Mouse (Mus musculus): ENCODE measurements around the gene Gm45785.

Gm45785 gene

GRCm38 (mm10) chr7:140857550-140858505, 1.7 kb upstream of the Gm45785 start, which contains the start of gene Bet1l:
Bet1l (minus strand) TSS chr7:140857577.
- DNase-seq (ENCODE audit: low read depth, low spot score): peak; percentile 6

DNA sequence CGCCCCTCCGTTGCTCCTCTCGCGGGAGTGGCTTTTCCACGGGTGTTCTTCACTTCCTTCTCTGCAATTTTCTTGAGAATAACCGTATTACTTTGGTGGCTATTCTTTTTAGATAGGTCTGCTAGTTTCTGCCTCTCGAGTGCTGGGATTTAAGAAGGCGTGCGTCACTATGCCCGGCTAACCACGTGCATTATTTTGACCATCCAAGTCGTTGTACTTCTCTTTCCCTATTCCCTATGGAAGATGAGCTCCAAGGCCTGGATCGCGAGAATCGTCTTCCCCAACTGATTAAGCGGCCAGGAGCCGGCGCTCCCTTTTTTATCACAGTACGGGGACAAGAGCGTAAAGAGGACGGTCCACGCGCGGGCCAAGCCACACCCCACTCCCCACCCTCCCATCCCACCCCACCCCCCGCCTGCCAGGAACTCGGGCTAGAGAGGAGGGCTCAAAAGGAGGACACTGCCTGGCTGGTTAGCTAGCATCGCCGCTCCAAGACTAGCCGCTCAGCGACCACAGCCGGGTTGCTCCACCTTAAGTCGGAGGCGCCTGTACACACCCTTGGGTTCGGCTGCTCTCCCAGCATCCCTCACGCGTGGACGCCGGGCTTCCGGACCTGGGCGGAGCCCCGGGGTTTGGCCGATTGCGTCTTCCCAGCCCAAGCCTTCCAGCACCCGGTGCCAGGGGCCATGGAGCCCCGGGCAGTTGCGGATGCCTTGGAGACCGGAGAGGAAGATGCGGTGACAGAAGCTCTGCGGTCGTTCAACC, 836 bp upstream of the Gm45785 start, which contains the start of gene Ric8a:
Gene Ric8a, plus strand, starts transcription at position 173 of the 765 bp plus-strand sequence.
- peak; percentile 79 for DNase-seq (ENCODE audit: low read depth, low spot score)

DNA sequence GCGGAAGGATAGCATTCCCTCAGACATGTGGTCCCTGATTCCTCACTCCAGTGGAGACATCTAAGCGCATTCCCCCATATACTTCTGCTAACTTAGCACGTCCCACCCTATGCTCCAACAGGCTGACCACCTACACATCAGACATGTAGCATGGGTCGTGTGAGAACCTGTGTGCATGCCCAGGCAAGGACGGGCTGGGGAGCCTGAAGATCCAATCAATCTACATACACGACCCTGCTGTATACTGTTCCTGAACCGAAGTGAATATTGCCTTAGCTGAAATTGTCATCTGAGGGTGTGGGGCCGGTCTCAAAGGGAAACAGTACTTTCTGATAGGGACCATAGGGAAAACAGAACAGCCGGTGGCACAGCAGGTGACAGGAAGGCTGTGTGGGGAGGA, 950 bp downstream of the Gm45785 start:
- DNase-seq (ENCODE audit: low read depth, low spot score): no peak

DNA sequence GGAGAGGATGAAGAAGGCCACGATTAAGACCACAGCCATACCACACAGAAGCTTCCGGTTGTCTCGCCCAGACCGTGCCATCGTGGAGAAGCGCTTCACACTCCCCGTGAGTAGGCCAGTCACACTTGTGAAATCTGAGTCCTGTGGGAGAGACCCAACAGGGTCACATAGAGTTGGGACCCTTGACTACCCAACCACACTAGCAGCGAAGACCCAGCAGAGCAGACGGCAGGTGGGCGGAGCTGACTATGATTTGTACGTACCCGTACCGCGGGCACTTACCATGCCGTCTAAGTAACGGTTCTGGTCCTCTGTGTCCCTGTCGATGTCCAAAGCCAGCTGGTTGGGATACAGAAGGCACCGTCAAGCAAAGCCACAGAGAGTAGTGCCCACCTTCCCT, 1.6 kb downstream of the Gm45785 start:
- DNase-seq (ENCODE audit: low read depth, low spot score): no peak

GRCm38 (mm10) chr7:140853386-140853785, 2.7 kb downstream of the Gm45785 start:
- no peak for DNase-seq (ENCODE audit: low read depth, low spot score)

- DNase-seq (ENCODE audit: low read depth, low spot score): no peak
Observed at GRCm38 (mm10) chr7:140851916-140852315, 4.2 kb downstream of the Gm45785 start.

GRCm38 (mm10) chr7:140848591-140848990, 7.5 kb downstream of the Gm45785 start:
- no peak for DNase-seq (ENCODE audit: low read depth, low spot score)

- DNase-seq (ENCODE audit: low read depth, low spot score): no peak
Observed at GRCm38 (mm10) chr7:140847755-140848580, 8.2 kb downstream of the Gm45785 start, which contains the start of gene Odf3. Odf3 (plus strand) TSS chr7:140847805.

DNA sequence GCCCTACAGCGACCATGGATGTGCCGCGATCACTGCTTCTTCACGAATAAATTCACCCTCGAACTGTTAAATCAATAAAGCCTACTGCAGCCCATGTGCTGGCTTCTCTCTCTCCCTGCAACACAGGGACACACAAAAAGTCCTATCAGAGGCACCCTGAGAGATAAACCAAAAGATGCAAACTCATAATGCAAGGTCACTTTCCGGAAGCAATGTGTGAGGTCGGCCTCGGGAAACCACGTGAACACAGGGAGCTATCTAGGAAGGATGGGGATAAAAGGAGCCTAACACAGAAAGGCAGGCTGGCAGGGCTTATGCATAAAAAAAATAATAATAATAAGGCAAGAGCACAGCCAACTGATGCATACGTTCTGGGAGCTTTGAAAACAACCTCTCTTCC, 9.5 kb downstream of the Gm45785 start:
- no peak for DNase-seq (ENCODE audit: low read depth, low spot score)

DNA sequence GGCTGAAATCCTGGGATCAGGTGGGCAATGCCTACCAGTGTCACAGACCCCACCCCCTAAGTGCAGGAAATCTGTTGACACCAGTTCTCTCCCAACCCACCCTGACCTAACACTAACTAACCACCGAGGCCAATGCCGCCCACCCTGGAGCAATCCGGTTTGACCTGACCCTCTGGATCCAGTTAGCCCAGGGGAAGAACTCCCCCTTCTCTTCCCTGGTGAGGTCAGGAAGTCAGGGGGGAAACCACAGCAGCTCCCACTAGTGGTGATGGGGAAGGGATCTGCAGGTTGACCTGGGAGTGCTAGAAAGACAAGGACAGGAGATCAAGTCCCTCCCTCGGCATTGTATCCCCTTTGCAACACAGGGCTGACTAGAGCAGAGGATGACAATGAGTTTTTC, 10.4 kb downstream of the Gm45785 start:
- DNase-seq (ENCODE audit: low read depth, low spot score): no peak

- peak; percentile 91 for DNase-seq (ENCODE audit: low read depth, low spot score)
Observed at GRCm38 (mm10) chr7:140844905-140845665, 11.0 kb downstream of the Gm45785 start, which contains the start of gene Scgb1c1. Scgb1c1 (plus strand) TSS chr7:140845547.

- DNase-seq (ENCODE audit: low read depth, low spot score): no peak
Observed at GRCm38 (mm10) chr7:140843806-140844205, 12.3 kb downstream of the Gm45785 start.

GRCm38 (mm10) chr7:140840750-140841735, 15.1 kb downstream of the Gm45785 start:
- DNase-seq (ENCODE audit: low read depth, low spot score): no peak

GRCm38 (mm10) chr7:140839556-140839955, 16.6 kb downstream of the Gm45785 start:
- DNase-seq (ENCODE audit: low read depth, low spot score): no peak

- no peak for DNase-seq (ENCODE audit: low read depth, low spot score)
Observed at GRCm38 (mm10) chr7:140836243-140837115, 19.7 kb downstream of the Gm45785 start.

- no peak for DNase-seq (ENCODE audit: low read depth, low spot score)
Observed at GRCm38 (mm10) chr7:140835758-140836087, 20.4 kb downstream of the Gm45785 start.

DNA sequence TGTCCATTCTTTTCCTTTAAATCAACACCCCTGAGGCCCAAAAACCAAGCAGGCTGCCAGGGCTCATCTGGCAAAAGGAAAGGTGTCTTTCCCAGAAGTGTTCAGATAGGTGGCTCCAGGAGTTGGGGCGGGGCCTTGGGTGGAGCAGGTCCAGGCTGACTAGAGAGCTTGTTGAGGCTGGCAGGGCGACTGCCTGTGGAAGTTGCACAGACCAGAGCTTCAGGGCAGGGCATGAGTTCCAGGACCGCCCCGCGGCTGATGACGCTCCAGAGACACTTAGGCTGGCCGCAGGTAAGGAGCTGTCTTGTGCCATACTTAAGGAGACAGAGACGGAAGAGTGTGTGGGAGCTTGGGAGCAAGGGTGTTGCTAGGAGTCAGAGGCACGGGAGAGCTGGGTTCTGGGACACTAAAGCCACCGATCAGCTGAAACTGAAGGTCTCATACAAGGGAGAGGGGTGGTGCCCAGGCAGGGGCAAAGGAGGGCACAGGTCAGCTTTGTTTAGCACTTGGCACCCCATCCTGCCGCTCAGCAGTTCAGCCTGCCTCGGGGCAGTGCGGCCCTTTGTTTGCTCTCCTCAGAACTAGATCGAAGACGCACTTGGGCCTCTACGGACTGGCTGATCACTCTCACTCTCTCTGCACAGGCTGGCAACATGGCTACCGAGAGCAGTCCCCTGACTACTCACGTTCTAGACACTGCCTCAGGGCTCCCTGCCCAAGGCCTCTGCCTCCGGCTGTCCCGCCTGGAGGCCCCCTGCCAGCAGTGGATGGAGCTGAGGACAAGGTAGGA, 21.0 kb downstream of the Gm45785 start, which contains the start of gene Urah:
Gene Urah, plus strand, starts transcription at position 51 of the 790 bp plus-strand sequence.
- DNase-seq (ENCODE audit: low read depth, low spot score): no peak

GRCm38 (mm10) chr7:140833341-140833740, 22.8 kb downstream of the Gm45785 start:
- no peak for DNase-seq (ENCODE audit: low read depth, low spot score)

All from mesoderm, embryonic 11.5 days (tissue).